Mouse (Mus musculus) hematopoietic stem cell, adult 5-6 weeks (primary cell): Measurements from ENCODE around the gene Tsks. TPM values are rescaled to one million over a fixed set of nuclear protein-coding genes. Genes with fewer than 3 reads are reported as not detected.

Experiments used
- ATAC-seq, 2 experiments: fragments of 125-278 bp in 1 of 2; replicated peaks in 1 of 2; 2 replicates each; pipeline ENCODE4 v1.8.0; 2016 to 2017; ENCODE audit warnings: inconsistent platforms in 2 of 2, mild to moderate bottlenecking in 2 of 2, moderate number of reproducible peaks in 2 of 2, low read depth in 1 of 2, moderate TSS enrichment in 1 of 2; ENCODE audit not compliant: low FRiP score in 2 of 2, poor library complexity in 2 of 2, severe bottlenecking in 2 of 2, insufficient read depth in 1 of 2, low TSS enrichment in 1 of 2
- total RNA-seq: library from RNA; stranded (forward); fragments of 172-1452, 232-1000 nt; gene quantifications from 2 replicates; pipeline ENCODE4 v1.2.3, GENCODE M21; 2017

The Tsks gene
- total RNA-seq = not detected in 2 replicates

DNA sequence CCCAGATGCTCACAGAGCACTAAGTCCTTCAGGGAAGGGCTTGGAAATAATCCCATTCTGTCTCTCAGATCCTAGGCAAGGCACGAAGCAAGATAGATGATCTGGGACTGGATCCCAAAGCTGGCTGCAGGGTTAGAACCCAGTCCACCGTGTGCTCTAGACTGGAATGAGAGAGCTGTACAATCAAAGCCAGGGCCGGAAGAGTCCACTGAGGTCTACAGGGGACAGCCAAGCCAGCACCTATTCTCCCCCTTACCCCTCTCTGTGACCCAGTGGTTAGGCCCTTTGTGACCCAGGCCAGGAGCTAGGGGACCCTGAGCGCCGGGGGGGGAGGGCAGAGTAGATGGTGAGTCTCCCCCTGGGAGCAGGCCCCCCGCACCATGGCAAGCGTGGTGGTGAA, at the start of gene Tsks:
Gene Tsks (plus strand): TSS at position 301 of the 400 bp plus-strand sequence.
- ATAC-seq = no peak

- no peak for ATAC-seq
Measured at GRCm38 (mm10) chr7:44894175-44894574, 48.8 kb upstream of the Tsks start.

- ATAC-seq = no peak
Measured at GRCm38 (mm10) chr7:44895206-44895592, 47.8 kb upstream of the Tsks start.

DNA sequence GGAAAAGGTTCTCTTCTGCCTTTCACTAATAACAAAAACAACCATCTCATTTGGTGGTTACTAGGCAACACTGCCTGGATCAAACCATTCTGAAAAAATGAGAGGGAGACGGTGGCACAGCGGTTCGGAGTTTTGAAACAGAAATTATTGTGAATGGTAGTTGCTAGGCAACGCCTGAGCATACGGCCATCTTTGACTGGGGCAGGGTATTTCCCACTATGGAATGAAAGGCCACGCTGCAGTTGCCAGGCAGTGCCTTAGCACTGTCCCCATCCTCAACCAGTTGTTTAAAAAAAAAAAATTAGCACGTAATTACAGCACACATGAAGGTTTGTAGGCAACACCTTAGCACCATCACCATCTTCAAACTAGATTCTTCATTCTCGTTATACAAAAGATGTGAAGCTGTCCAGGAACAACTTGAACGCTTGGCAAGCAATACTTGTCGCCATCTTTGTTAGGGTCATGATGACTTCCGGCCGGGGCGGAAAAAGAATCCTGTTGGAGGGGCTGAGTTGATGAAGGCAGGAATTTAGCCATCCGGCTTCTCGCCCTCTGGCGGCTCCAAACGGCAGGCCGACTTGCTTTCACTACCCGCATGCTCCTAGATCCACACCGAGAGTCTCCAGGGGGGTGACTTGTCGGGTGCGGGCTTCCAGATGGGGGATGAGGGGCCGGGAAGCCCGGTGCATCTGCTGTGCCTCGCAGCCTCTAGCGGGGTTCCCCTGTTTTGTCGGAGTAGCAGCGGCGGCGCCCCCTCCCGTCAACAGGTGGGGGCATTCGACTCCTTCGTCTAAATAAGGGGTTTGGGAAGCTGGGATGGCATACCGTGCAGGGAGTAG, 47.2 kb upstream of the Tsks start, which contains the start of gene Fuz:
Gene Fuz (plus strand): TSS at position 487 of the 842 bp plus-strand sequence.
- peak; percentile 80 to 81 for ATAC-seq

GRCm38 (mm10) chr7:44896499-44896898, 46.5 kb upstream of the Tsks start:
- no peak for ATAC-seq

DNA sequence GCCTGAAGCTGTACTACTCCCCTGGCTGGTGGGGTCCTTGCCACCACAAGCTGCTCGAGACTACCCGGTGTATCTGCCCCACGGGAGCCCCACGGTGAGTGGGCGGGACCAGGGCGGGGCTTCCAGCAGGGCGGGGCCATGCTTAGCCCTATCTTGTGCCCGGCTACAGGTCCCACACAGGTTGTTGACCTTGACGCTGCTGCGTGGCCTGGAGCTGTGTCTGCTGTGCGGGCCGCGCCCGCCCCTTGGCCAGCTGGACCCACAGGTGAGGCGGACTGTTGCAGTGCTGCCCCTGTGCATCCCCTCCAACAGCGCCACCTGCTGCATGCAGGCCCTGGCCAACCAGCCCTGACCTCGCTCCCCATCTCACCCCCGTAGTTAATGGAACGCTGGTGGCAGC, 44.4 kb upstream of the Tsks start:
- ATAC-seq = no peak

DNA sequence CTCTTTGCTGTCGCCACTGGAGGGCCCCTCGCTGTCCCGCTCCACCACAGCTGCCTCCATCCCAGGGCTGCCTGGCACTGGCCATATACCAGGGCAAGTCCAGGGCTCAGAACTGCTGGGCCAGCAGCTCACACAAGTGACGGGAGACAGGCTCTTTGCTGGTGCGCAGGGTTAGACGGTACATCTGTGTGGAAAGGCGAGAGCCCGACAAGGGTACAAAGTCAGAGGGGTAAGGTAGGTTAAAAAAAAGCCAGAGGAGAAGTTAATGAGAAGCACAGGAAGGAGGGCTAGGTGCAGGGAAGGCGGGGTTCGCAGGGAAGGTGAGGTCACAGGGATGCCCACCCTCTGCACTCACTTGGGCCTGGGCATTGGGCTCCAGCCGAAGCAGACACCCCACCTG, 42.4 kb upstream of the Tsks start:
- no peak for ATAC-seq

GRCm38 (mm10) chr7:44901230-44901722, 41.7 kb upstream of the Tsks start:
- peak; percentile 40 to 68 for ATAC-seq

GRCm38 (mm10) chr7:44905430-44905829, 37.6 kb upstream of the Tsks start:
- ATAC-seq = no peak

DNA sequence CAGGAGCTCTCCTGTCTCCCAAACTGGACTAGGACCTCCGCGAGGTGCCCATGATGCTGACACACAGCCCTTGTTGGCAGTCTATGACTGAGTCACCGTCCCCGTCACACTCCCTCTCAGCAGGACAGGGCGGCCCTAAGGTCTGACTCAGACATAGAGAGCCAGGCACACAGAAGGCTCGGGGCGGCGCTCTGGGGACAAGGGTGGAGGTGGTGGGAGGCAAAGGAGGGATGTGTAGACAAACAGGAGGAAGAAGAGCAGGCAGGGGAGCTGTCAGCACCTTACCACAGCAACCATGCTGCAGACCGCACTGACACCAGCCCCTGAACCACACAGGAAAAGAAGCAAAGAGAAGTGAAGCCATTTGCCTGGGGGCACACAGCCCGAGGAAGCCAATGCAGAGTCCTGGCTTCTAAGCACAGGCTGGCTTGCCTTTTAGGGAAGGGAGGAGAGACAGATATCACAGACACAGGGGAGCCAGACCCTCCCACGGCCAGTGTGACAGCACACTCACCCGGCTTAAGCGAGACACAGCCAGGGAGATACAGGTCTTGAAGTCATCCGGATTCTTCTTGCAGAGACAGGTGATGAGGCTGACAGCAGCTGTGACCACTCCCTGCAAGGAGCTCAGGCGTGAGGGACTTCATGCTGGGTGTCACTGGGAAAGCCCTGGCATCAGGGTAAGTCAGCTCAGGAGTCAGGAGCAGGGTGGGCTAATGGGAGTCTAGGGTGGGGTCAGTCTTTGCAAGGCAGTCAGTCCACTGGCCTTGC, 34.1 kb upstream of the Tsks start:
- no peak for ATAC-seq

DNA sequence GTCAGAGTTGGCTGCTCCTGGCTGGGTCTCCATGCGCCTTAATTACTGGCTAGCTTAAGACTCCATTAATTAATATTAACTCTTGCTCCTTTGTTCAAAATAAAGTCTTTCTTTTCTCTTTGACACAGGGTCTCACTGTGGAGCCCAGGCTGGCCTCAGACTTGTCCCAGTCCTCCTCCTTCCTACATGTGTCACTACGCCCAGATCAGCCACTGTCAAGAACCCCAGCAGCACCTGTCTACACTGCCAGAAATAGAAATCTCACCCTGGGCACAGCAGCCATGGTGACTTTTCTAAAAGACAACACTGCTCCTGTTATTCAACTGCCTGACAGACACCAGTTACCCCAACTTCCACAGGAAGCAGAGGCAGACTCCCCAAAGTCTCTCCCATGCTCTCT, 28.6 kb upstream of the Tsks start:
- no peak for ATAC-seq

GRCm38 (mm10) chr7:44915314-44915713, 27.7 kb upstream of the Tsks start:
- ATAC-seq = no peak

DNA sequence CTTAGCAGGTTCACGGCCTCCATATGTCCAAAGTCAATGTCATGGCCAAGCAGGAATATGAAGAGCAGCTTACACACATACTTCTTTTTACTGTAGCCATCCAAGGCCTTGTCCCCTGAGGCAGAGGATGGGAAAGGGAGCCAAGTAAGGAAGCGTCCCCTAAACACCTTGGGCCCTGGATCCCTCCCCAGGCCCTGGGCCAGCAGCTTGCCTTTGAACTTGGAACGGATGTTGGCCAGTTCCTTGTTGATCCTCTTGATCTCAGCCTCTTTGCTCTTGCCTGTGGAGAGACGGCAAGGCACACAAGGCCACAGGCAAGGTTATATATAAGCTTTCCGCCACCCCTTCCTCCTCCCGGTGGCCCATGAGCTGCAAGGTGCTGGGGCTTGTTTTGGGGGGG, 26.8 kb upstream of the Tsks start:
- ATAC-seq = no peak

DNA sequence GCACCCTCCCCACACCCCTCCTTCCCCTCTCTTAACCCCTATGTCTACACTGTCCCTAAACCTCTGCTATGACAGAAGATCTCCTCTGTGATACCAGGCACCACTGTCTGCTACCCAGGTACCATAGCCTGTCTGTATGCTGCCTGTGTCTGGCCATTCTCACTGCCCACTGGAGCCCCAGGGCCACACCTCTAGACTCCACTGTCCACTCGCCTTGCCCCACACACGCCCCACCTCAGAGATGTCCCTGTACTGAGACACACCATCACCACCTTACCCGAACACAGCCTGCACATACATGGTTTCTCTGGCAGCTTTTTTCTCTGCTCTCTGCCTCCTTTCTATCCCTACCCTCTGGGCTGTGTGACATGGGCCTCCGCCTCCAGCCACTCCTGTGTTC, 26.1 kb upstream of the Tsks start:
- ATAC-seq = no peak

- no peak for ATAC-seq
Measured at GRCm38 (mm10) chr7:44918219-44918618, 24.8 kb upstream of the Tsks start.

GRCm38 (mm10) chr7:44919127-44919526, 23.9 kb upstream of the Tsks start:
- no peak for ATAC-seq

GRCm38 (mm10) chr7:44922530-44922929, 20.5 kb upstream of the Tsks start:
- no peak for ATAC-seq

GRCm38 (mm10) chr7:44925468-44925867, 17.5 kb upstream of the Tsks start:
- no peak for ATAC-seq
